Comparison of ENCODE assay signal across 18 mouse cellular contexts in genomic region chr5:127929687-127930086, GRCm38 (mm10).
"Had no signal": no experiment of that assay in that cellular context is flagged by ENCODE, and none has a peak within 500 bp of the region (broad histone marks: within the 10 kb centered on the region; RNA-seq: fewer than 3 reads in every experiment).

No protein-coding gene starts in this region.

- H3K9me3 ChIP-seq: midbrain, embryonic 13.5 days; neural tube, embryonic 15.5 days had no signal

- H3K4me2 ChIP-seq: liver, embryonic 12.5 days; lung, embryonic 14.5 days; midbrain, embryonic 13.5 days; neural tube, embryonic 13.5 days; neural tube, embryonic 15.5 days had no signal

- H3K27ac ChIP-seq: liver, embryonic 12.5 days; liver, embryonic 14.5 days; midbrain, embryonic 10.5 days; midbrain, embryonic 13.5 days; neural tube, embryonic 13.5 days; neural tube, embryonic 15.5 days had no signal

- ATAC-seq: liver, embryonic 12.5 days; midbrain, embryonic 13.5 days had no signal

- H3K27me3 ChIP-seq: liver, embryonic 12.5 days; neural tube, embryonic 15.5 days had no signal

- DNase-seq: lung, adult 18-20 months; lung, embryonic 14.5 days; lung, postnatal 10 days; lung, postnatal 4 days; right cerebral cortex, adult 18-20 months; right cerebral cortex, postnatal 25 days; right cerebral cortex, postnatal 4 days; spleen, adult 18-20 months; thymus, adult 18-20 months; thymus, postnatal 14 days; thymus, postnatal 36 days had no signal

- H3K9ac ChIP-seq: liver, embryonic 12.5 days; liver, embryonic 14.5 days; lung, embryonic 14.5 days; midbrain, embryonic 13.5 days; neural tube, embryonic 13.5 days; neural tube, embryonic 15.5 days had no signal

- H3K4me1 ChIP-seq: liver, embryonic 12.5 days; neural tube, embryonic 15.5 days had no signal

- H3K36me3 ChIP-seq: liver, embryonic 12.5 days; midbrain, embryonic 10.5 days; midbrain, embryonic 13.5 days; neural tube, embryonic 13.5 days; neural tube, embryonic 15.5 days had no signal

- H3K4me3 ChIP-seq: liver, embryonic 12.5 days; midbrain, embryonic 10.5 days; midbrain, embryonic 13.5 days; myocyte; neural tube, embryonic 13.5 days; neural tube, embryonic 15.5 days had no signal
